Mouse (Mus musculus) ES-E14 (cell line): ENCODE results near the gene Mepe. TPM values are rescaled to one million over a fixed set of nuclear protein-coding genes. Genes with fewer than 3 reads are reported as not detected.
A peak's percentile ranks its signal among the peaks of the same experiment; 100 is the strongest.

ENCODE experiments used
- DNase-seq: peaks from one replicate; pipeline ENCODE4 v3.0.0-alpha.2; 2013; ENCODE audit warnings: low read depth, low spot score
- H3K27ac ChIP-seq: 2 replicates; pipeline ENCODE4 v1.5.1; 2012; ENCODE audit warnings: low read depth, mild to moderate bottlenecking, low read length, moderate library complexity, mixed read lengths; ENCODE audit not compliant: poor library complexity, insufficient read depth, severe bottlenecking
- H3K36me3 ChIP-seq: 2 replicates; pipeline ENCODE4 v1.6.1; 2012; ENCODE audit warnings: mild to moderate bottlenecking, low read length, moderate library complexity, mixed read lengths; ENCODE audit not compliant: control insufficient read depth, poor library complexity, insufficient read depth, severe bottlenecking
- H3K4me1 ChIP-seq, 2 experiments: fragments of 150-350 bp in 1 of 2; sonication (generic) in 1 of 2; 2 replicates each; pipeline ENCODE4 v1.6.1; 2012; ENCODE audit warnings: low read length in 2 of 2, mild to moderate bottlenecking in 1 of 2, mixed read lengths in 1 of 2; ENCODE audit not compliant: control insufficient read depth in 2 of 2, insufficient read depth in 2 of 2, poor library complexity in 1 of 2
- H3K4me3 ChIP-seq, 2 experiments: fragments of 150-350 bp in 1 of 2; sonication (generic) in 1 of 2; 2 replicates each; pipeline ENCODE4 v1.5.1; 2012; ENCODE audit warnings: low read length in 2 of 2, low read depth in 1 of 2, mild to moderate bottlenecking in 1 of 2, mixed read lengths in 1 of 2; ENCODE audit not compliant: insufficient read depth in 1 of 2, poor library complexity in 1 of 2, severe bottlenecking in 1 of 2
- H3K9ac ChIP-seq: 2 replicates; pipeline ENCODE4 v1.6.1; 2012; ENCODE audit warnings: low read depth, mild to moderate bottlenecking, low read length, mixed read lengths; ENCODE audit not compliant: poor library complexity, insufficient read depth, severe bottlenecking
- H3K9me3 ChIP-seq: fragments of 150-350 bp; sonication (generic); 2 replicates; pipeline ENCODE4 v1.6.1; 2012; ENCODE audit warnings: low read depth, mild to moderate bottlenecking, low read length; ENCODE audit not compliant: control insufficient read depth, insufficient read depth
- CHD2 ChIP-seq: IDR thresholded peaks from 2 replicates; pipeline ENCODE4 v1.6.1; 2014; ENCODE audit warnings: mild to moderate bottlenecking, low read depth, low read length, inconsistent platforms
- HCFC1 ChIP-seq: IDR thresholded peaks from 2 replicates; pipeline ENCODE4 v1.6.1; 2012; ENCODE audit warnings: low read length, inconsistent platforms, borderline replicate concordance; ENCODE audit not compliant: insufficient read depth
- MAFK ChIP-seq: IDR thresholded peaks from 2 replicates; pipeline ENCODE4 v1.6.1; 2014; ENCODE audit warnings: mild to moderate bottlenecking, low read depth, low read length, inconsistent platforms; ENCODE audit not compliant: insufficient read depth
- ZC3H11A ChIP-seq: IDR thresholded peaks from 2 replicates; pipeline ENCODE4 v1.6.1; 2012; ENCODE audit warnings: low read depth, mild to moderate bottlenecking, inconsistent platforms, low read length, borderline replicate concordance
- ZNF384 ChIP-seq: IDR thresholded peaks from 2 replicates; pipeline ENCODE4 v1.6.1; 2012; ENCODE audit warnings: low read depth, low read length, inconsistent platforms
- in situ Hi-C, 2 experiments: fragments of 600-800 bp; cut with MboI; formaldehyde crosslinking; loops; one replicate each; pipeline ENCODE4 v1.15.1; 2025; ENCODE audit warnings: low sequenced_read_pairs in 2 of 2, inconsistent platforms in 1 of 2; ENCODE audit not compliant: unreplicated experiment in 2 of 2
- total RNA-seq: library from RNA; depleted of rRNA; stranded (reverse); fragments of 300-350 nt; gene quantifications from 2 replicates; pipeline ENCODE4 v1.2.3, GENCODE M21; 2012

Gene Mepe
- total RNA-seq, 1 experiment: not detected

DNA sequence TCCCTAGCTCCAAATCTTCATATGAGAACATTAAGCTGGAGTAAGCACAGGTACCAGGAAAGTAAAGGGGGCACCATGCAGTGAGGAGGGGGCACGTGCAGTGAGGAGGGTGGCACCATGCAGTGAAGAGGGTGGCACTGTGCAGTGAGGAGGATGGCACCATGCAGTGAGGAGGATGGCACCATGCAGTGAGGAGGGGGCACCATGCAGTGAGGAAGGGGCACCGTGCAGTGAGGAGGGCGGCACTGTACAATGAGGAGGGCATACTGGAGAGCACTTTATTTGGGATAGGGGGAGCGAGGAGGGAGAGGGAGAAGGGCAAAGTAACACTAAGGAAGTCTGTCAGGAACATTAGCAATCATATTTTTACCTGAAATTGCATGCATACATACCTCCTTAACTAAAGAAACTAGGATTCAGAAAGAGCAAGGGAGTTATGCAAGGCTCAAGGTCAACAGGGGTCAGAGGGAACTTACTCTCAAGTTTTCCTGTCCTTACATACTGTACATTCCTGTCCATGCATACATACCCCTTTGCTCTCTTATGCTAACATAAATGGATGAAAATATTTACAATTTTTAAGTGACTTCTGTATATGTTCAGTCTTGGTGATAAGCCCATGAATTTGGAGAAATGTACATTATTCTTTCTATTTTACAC is 48.6 kb downstream of the Mepe start:
- Histone ChIP-seq H3K9me3 (no peaks in the 10 kb centered on the region), H3K36me3 (no peaks in the 10 kb centered on the region), H3K4me3 (no peak overlapping the region), H3K4me1 (peaks cover 0 to 2% of the 10 kb centered on the region in 2 experiments; a peak in 1 of 4 replicates), H3K27ac (no peak overlapping the region), H3K9ac (no peak overlapping the region)
- TF ChIP-seq MAFK: no peak
- no peak for TF ChIP-seq ZC3H11A
- no peak for TF ChIP-seq ZNF384
- in situ Hi-C loops: no loop called here
- DNase-seq: no peak

DNA sequence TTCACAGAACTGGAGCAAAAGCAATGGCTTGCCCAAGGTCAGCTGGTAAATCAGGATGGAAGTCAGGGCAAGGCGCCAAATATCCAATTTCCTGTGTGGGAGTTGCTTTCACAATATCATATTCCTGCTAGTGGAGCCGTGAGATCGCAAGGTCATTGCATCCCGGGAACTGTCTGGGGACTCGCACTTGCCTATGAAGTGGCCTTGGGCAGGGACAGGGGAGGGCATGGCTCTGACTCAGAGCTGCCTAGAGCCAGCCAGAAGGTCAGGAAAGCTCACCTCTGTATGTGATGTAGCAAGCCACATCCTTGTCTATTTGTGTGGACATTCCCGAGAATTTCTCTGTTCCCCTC is 49.2 kb downstream of the Mepe start:
- no peak for DNase-seq
- in situ Hi-C loops: no loop called here
- Histone ChIP-seq H3K4me3 (no peak overlapping the region), H3K9ac (no peak overlapping the region), H3K4me1 (peaks cover 0 to 2% of the 10 kb centered on the region in 2 experiments; a peak in 1 of 4 replicates), H3K27ac (no peak overlapping the region), H3K36me3 (no peaks in the 10 kb centered on the region), H3K9me3 (no peaks in the 10 kb centered on the region)
- TF ChIP-seq HCFC1: no peak
- TF ChIP-seq ZC3H11A: no peak
- TF ChIP-seq MAFK: no peak
- TF ChIP-seq CHD2: no peak
- no peak for TF ChIP-seq ZNF384

DNA sequence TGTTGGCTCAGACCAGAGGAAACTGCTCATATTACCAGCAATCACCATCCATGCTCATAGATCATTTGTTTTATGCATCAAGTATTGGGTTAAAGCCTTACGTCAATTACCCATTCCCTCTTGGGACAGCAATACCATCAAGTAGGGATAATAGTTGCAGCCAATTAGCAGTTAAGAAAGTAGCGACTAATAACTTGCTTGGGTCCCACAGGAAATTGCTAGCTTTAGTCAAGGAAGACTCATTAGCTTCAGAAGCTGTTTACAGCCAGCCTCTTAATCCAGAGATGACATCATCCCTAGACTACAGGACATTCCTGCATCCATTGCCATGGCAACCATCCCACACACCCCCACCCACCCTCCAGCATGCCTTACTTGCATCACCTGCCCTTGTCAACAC is 50.0 kb downstream of the Mepe start:
- H3K9me3 ChIP-seq: no peaks in the 10 kb centered on the region
- no peak overlapping the region for H3K4me3 ChIP-seq
- DNase-seq: peak; percentile 13
- TF ChIP-seq HCFC1 (no peak), CHD2 (no peak), ZC3H11A (no peak), MAFK (no peak), ZNF384 (no peak)
- H3K36me3 ChIP-seq: no peaks in the 10 kb centered on the region
- H3K4me1 ChIP-seq: peaks cover 0 to 2% of the 10 kb centered on the region in 2 experiments; a peak in 1 of 4 replicates
- in situ Hi-C loops: no loop called here
- no peak overlapping the region for H3K9ac ChIP-seq
- no peak overlapping the region for H3K27ac ChIP-seq

DNA sequence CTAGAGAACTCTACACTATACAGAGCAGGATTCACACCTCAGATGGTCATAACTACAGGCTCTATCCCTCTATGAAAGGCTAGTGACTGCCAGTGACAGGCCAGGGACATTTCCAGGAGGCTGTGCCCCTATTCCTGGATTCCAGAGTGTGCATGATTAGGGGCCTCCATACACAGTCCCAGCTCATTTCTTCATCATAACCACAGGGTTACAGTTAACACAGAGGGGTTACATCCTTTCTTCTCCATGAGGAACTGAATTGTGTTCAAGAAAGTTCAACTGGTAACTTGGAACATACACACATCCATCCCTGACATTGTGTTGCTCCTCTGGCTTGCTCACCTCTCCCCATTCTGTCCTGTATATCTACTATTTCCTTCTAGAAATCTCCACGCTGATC is 51.8 kb downstream of the Mepe start:
- no peak for DNase-seq
- Histone ChIP-seq H3K9ac (no peak overlapping the region), H3K4me1 (peaks cover 0 to 2% of the 10 kb centered on the region in 2 experiments; a peak in 1 of 4 replicates), H3K4me3 (no peak overlapping the region), H3K27ac (no peak overlapping the region), H3K9me3 (no peaks in the 10 kb centered on the region), H3K36me3 (no peaks in the 10 kb centered on the region)
- no peak for TF ChIP-seq ZNF384
- TF ChIP-seq MAFK: no peak
- no peak for TF ChIP-seq ZC3H11A
- no peak for TF ChIP-seq HCFC1
- no peak for TF ChIP-seq CHD2
- in situ Hi-C loops: no loop called here

DNA sequence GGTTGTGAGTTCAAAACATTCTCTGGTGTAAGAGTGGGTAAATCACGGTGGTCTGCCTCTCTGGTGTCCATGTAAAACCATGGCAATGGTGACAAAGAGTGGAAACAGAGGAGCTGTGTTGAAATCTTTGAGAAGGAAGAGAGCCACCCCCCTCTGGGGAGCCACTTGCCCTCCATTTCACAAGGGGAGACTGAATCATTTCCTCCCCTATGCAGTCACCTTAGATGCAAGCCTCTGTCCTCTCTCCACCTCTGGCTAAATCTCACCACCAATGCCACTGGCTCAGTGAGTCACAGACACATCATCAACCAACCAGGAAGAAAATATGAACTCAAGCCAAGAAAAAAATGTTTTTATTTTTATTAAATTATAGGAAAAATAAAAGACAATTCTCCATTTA is 55.4 kb downstream of the Mepe start:
- Histone ChIP-seq H3K4me1 (no peaks in the 10 kb centered on the region), H3K4me3 (no peak overlapping the region), H3K9me3 (no peaks in the 10 kb centered on the region), H3K36me3 (no peaks in the 10 kb centered on the region), H3K9ac (no peak overlapping the region), H3K27ac (no peak overlapping the region)
- in situ Hi-C loops: no loop called here
- TF ChIP-seq CHD2: no peak
- no peak for TF ChIP-seq HCFC1
- no peak for TF ChIP-seq MAFK
- TF ChIP-seq ZC3H11A: no peak
- no peak for TF ChIP-seq ZNF384
- DNase-seq: no peak
